Mouse (Mus musculus): ENCODE data around the gene Sept7.

DNA sequence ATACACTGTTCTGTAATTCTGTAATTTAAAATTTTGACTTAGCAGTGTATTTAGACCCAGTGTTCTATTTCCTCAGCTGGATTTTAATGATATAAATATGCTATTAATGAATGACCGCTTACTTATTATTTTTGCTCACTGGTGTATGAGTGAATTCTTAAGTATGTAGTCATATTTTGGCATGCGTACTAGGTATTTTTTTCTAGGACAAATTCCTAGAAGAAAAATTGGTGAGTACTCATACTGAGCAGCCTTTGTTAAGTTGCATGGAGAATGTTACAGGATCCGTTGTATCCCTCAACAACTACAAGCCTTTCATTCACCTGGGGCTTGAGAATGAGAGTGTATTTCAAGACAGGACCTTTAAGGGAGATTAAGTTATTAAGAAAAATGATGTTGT, 10.0 kb upstream of the Sept7 start:
- TF ChIP-seq CTCF (IDR thresholded peaks at IDR 0.05; ENCODE audit: low read depth) = no peak
- no peak for TF ChIP-seq EP300 (IDR thresholded peaks at IDR 0.05; ENCODE audit: low read depth)

Data from heart, postnatal 0 days (tissue).